Mouse (Mus musculus) forebrain, embryonic 16.5 days (tissue): ENCODE measurements around the gene Ankrd16. TPM values are rescaled to one million over a fixed set of nuclear protein-coding genes. Genes with fewer than 3 reads are reported as not detected.

Source experiments
- ATAC-seq: fragments of 200-750 bp; cut with Nextera tagmentation; 2 replicates; pipeline ENCODE4 v1.8.0; 2017; ENCODE audit warnings: mild to moderate bottlenecking, moderate library complexity
- H3K27ac ChIP-seq: fragments of 300-500 bp; sonication (generic); 2 replicates; pipeline ENCODE4 v1.5.1; 2014; ENCODE audit warnings: low read length, control low read depth
- H3K27me3 ChIP-seq: fragments of 300-500 bp; sonication (generic); replicated peaks from 2 replicates; pipeline ENCODE4 v1.6.1; 2014; ENCODE audit warnings: low read length; ENCODE audit not compliant: control insufficient read depth, insufficient read depth
- H3K36me3 ChIP-seq: fragments of 300-500 bp; sonication (generic); 2 replicates; pipeline ENCODE4 v1.6.1; 2014; ENCODE audit not compliant: control insufficient read depth, insufficient read depth
- H3K4me1 ChIP-seq: fragments of 300-500 bp; sonication (generic); replicated peaks from 2 replicates; pipeline ENCODE4 v1.6.1; 2014; ENCODE audit warnings: low read length; ENCODE audit not compliant: control insufficient read depth, insufficient read depth
- H3K4me2 ChIP-seq: fragments of 300-500 bp; sonication (generic); 2 replicates; pipeline ENCODE4 v1.6.1; 2014; ENCODE audit warnings: mild to moderate bottlenecking, low read length, control low read depth
- H3K4me3 ChIP-seq: fragments of 300-500 bp; sonication (generic); replicated peaks from 2 replicates; pipeline ENCODE4 v1.5.1; 2014; ENCODE audit warnings: mild to moderate bottlenecking, low read length, control low read depth
- H3K9ac ChIP-seq: fragments of 300-500 bp; sonication (generic); replicated peaks from 2 replicates; pipeline ENCODE4 v1.6.1; 2014; ENCODE audit warnings: low read depth, low read length, control low read depth
- H3K9me3 ChIP-seq: fragments of 300-500 bp; sonication (generic); 2 replicates; pipeline ENCODE4 v1.6.1; 2016; ENCODE audit warnings: low read length; ENCODE audit not compliant: control insufficient read depth
- WGBS: fragments of 180-500 bp; shearing (Covaris S2); extraction: QIAGEN DNeasy Blood & Tissue Kit; methylation state at CpG from one replicate; pipeline ENCODE4 v1.1.7; 2014; 5-methylcytosine and 5-hydroxymethylcytosine counted together
- polyA plus RNA-seq: library from polyadenylated mRNA; unstranded; fragments of >200 nt; fragmentation: Nextera tagmentation; extraction: Ambion mirVana; gene quantifications from 2 replicates; pipeline ENCODE4 v1.2.1, GENCODE M21; 2015

Ankrd16 gene
- 43.5 and 55.0 TPM in 2 replicates for polyA plus RNA-seq

GRCm38 (mm10) chr2:11777091-11778068 lies at the start of gene Ankrd16, which contains the start of gene Fbh1:
Ankrd16 (plus strand) TSS chr2:11777876.
Fbh1 (minus strand) TSS chr2:11777582.
- Histone ChIP-seq H3K4me3 (peak within 1 kb of the TSS; percentile 79), H3K9ac (peak within 1 kb of the TSS; percentile 91), H3K4me2 (peak within 1 kb of the TSS; percentile 89), H3K4me1 (peaks cover 34% of the 10 kb centered on the region), H3K27ac (peak within 1 kb of the TSS; percentile 90), H3K36me3 (peaks cover 8% of the 10 kb centered on the region), H3K9me3 (no peaks in the 10 kb centered on the region), H3K27me3 (no peaks in the 10 kb centered on the region)
- WGBS, result under 1% methylated on average over 73 of the region's 73 CpGs
- ATAC-seq, result peak; percentile 95

- WGBS, result 59% methylated on average over 3 of the region's 3 CpGs
- no peak overlapping the region for H3K9ac ChIP-seq
- no peaks in the 10 kb centered on the region for H3K36me3 ChIP-seq
- H3K4me1 ChIP-seq, result no peaks in the 10 kb centered on the region
- no peaks in the 10 kb centered on the region for H3K27me3 ChIP-seq
- H3K27ac ChIP-seq, result no peak overlapping the region
- H3K9me3 ChIP-seq, result no peaks in the 10 kb centered on the region
- no peak for ATAC-seq
- H3K4me2 ChIP-seq, result no peak overlapping the region
- H3K4me3 ChIP-seq, result no peak overlapping the region
These were observed 48.6 kb upstream of the Ankrd16 start for GRCm38 (mm10) chr2:11729091-11729490.

- Histone ChIP-seq H3K27ac (no peak overlapping the region), H3K9ac (no peak overlapping the region), H3K9me3 (no peaks in the 10 kb centered on the region), H3K4me1 (no peaks in the 10 kb centered on the region), H3K4me2 (no peak overlapping the region), H3K4me3 (no peak overlapping the region), H3K27me3 (no peaks in the 10 kb centered on the region), H3K36me3 (no peaks in the 10 kb centered on the region; the same call in 1 of the 2 replicates)
- no peak for ATAC-seq
- WGBS, result 66% methylated on average over 5 of the region's 5 CpGs
These were observed 44.7 kb upstream of the Ankrd16 start for GRCm38 (mm10) chr2:11732978-11733377.

GRCm38 (mm10) chr2:11735853-11736252 lies 41.8 kb upstream of the Ankrd16 start:
- H3K4me3 ChIP-seq, result no peak overlapping the region
- ATAC-seq, result no peak
- H3K27me3 ChIP-seq, result no peaks in the 10 kb centered on the region
- H3K4me2 ChIP-seq, result no peak overlapping the region
- H3K9me3 ChIP-seq, result no peaks in the 10 kb centered on the region
- WGBS, result 88% methylated on average over 6 of the region's 6 CpGs
- no peak overlapping the region for H3K9ac ChIP-seq
- peaks cover 8% of the 10 kb centered on the region for H3K36me3 ChIP-seq
- H3K27ac ChIP-seq, result no peak overlapping the region
- no peaks in the 10 kb centered on the region for H3K4me1 ChIP-seq

GRCm38 (mm10) chr2:11738794-11739193 lies 38.9 kb upstream of the Ankrd16 start:
- 95% methylated on average over 3 of the region's 3 CpGs for WGBS
- no peak overlapping the region for H3K4me2 ChIP-seq
- no peak overlapping the region for H3K27ac ChIP-seq
- no peaks in the 10 kb centered on the region for H3K27me3 ChIP-seq
- no peaks in the 10 kb centered on the region for H3K9me3 ChIP-seq
- no peak overlapping the region for H3K4me3 ChIP-seq
- no peak overlapping the region for H3K9ac ChIP-seq
- H3K4me1 ChIP-seq, result no peaks in the 10 kb centered on the region
- ATAC-seq, result peak; percentile 29
- H3K36me3 ChIP-seq, result peaks cover 27% of the 10 kb centered on the region

GRCm38 (mm10) chr2:11739516-11740051 lies 38.1 kb upstream of the Ankrd16 start:
- no peak overlapping the region for H3K4me2 ChIP-seq
- H3K27me3 ChIP-seq, result no peaks in the 10 kb centered on the region
- ATAC-seq, result no peak
- 98% methylated on average over 4 of the region's 4 CpGs for WGBS
- no peak overlapping the region for H3K9ac ChIP-seq
- no peaks in the 10 kb centered on the region for H3K9me3 ChIP-seq
- no peak overlapping the region for H3K27ac ChIP-seq
- peaks cover 30% of the 10 kb centered on the region for H3K36me3 ChIP-seq
- no peaks in the 10 kb centered on the region for H3K4me1 ChIP-seq
- H3K4me3 ChIP-seq, result no peak overlapping the region

GRCm38 (mm10) chr2:11762541-11762940 lies 15.1 kb upstream of the Ankrd16 start:
- no peak for ATAC-seq
- no peak overlapping the region for H3K4me2 ChIP-seq
- 93% methylated on average over 4 of the region's 4 CpGs for WGBS

GRCm38 (mm10) chr2:11765694-11766093 lies 12.0 kb upstream of the Ankrd16 start:
- peaks cover 11% of the 10 kb centered on the region for H3K4me1 ChIP-seq
- H3K4me2 ChIP-seq, result no peak overlapping the region
- no peak overlapping the region for H3K27ac ChIP-seq
- no peaks in the 10 kb centered on the region for H3K27me3 ChIP-seq
- 52% methylated on average over 4 of the region's 4 CpGs for WGBS
- H3K4me3 ChIP-seq, result no peak overlapping the region
- no peaks in the 10 kb centered on the region for H3K9me3 ChIP-seq
- H3K36me3 ChIP-seq, result peaks cover 44% of the 10 kb centered on the region
- peak; percentile 84 for ATAC-seq
- H3K9ac ChIP-seq, result no peak overlapping the region

More at GRCm38 (mm10) chr2:11762541-11762940, 15.1 kb upstream of the Ankrd16 start:
- no peaks in the 10 kb centered on the region for H3K27me3 ChIP-seq
- no peaks in the 10 kb centered on the region for H3K9me3 ChIP-seq
- no peak overlapping the region for H3K9ac ChIP-seq
- peaks cover 59% of the 10 kb centered on the region for H3K36me3 ChIP-seq
- H3K4me1 ChIP-seq, result peaks cover 11% of the 10 kb centered on the region
- H3K4me3 ChIP-seq, result no peak overlapping the region
- no peak overlapping the region for H3K27ac ChIP-seq

GRCm38 (mm10) chr2:11766485-11767160 lies 11.1 kb upstream of the Ankrd16 start:
- Histone ChIP-seq H3K27me3 (no peaks in the 10 kb centered on the region), H3K36me3 (peaks cover 38% of the 10 kb centered on the region), H3K9ac (no peak overlapping the region), H3K4me3 (no peak overlapping the region), H3K4me2 (no peak overlapping the region), H3K9me3 (no peaks in the 10 kb centered on the region), H3K27ac (no peak overlapping the region), H3K4me1 (peaks cover 11% of the 10 kb centered on the region)
- WGBS, result 72% methylated on average over 5 of the region's 5 CpGs
- ATAC-seq, result no peak
